Mouse (Mus musculus) urinary bladder, adult 2 months (tissue): ENCODE measurements around the gene Sbp. TPM values are rescaled to one million over a fixed set of nuclear protein-coding genes. Genes with fewer than 3 reads are reported as not detected.

Experiments used
- DNase-seq: peaks from one replicate; pipeline ENCODE4 v3.0.0; 2022; ENCODE audit warnings: low spot score
- polyA plus RNA-seq: library from polyadenylated mRNA; depleted of rRNA; stranded (reverse); fragments of >200 nt; gene quantifications from 2 replicates; pipeline ENCODE4 v1.2.3, GENCODE M21; 2012; rRNA removed

Sbp gene
- polyA plus RNA-seq, 1 experiment: not detected

DNA sequence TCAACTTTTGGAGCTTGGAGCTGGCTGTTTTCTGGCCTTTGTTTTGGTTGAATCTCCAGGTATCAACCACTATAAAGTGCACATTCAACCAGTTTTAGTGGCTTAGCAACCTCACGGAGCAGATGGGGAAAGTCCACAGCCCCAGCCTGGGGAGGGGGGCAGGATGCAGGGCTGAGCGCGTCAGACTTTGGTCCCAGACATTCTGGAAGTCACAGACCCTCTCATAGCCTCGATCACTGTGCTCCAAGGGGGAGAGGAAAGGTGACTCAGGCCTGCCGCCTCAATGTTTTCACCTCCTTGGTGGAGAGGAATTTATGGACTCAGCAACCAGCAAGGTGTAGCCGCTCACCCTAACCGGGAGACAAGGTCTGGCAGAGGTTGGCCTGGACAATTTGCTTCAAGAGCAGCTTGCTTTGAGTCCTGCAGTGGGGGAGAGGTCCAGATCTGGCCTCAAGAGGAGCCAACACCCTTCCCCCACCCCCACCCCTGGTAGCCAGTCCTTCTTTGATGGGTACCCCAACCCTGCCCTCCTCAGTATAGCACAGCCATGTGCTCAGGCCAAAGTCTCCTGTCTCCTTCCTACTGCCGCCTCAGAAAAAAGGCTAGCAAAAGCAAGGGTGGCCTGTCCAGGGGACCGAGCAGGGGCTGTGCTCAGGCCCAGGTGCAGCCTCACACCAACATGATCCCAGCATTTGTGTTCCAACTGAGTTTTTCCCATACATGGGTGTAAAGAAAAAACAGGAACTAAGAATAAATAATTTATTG, 51.5 kb downstream of the Sbp start:
- no peak for DNase-seq

DNA sequence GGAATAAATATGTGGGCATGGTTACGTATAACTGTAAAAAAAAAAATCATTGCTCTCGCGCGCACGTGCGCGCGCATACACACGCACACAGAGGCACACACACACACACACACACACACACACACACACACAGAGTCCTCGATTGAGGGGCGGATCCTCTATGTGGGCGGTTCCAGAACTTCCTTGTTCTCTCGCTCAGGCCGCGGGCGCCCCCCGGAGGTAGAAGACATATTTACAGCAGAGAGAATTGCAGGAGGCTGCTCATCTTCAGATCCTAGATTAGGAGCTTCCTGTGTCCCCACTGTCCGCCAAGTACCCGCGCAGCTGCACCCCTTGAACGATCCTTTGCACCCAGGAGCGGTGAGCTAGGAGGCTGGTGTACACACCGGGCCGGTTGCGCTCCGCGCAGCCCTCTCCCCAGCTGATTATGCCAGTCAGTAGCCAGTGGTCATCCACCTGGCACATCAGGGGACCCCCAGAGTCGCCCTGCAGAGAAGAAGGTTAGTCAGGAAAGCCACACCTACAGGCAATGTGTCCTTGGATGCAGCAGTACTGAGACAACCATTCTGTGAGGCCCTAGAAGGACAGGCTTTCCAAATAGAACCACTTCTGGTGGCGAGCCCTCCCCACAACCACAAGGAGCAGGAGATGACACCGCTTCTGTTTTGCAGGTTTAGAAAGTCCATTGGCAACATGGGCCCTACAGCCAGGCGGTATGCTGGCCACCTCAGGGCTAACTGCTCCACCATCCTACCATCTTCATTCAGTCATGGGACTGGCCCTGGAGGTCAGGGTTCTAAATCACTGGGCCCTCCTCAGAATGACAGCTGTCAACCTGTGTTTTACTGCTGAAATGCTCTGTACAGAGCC, 52.3 kb downstream of the Sbp start:
- peak; percentile 83 for DNase-seq

DNA sequence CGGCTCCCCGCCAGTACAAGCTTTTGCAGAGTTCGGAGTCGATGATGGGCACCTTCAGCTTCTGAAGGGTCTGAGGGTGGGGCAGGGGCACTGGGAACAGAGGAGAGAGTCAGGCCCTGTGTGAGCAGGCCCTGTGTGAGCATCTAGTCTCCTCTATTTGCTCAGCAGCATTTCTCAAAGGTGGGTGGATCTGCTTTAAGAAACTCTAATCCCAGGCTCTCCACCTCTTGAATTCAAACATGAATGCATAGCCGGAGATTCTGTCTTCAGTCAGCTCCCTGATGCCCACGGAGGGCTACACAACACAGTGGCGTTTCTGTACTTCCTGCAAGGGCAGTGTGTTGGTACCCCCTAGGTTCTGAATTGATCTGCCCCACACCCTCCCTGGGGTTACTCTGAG, 53.2 kb downstream of the Sbp start:
- no peak for DNase-seq

Other genes starting within 250 kb of the Sbp start
- 0.10 and 0.23 TPM in 2 replicates for gene 1520401A03Rik, start 218.9 kb upstream of the Sbp start, polyA plus RNA-seq
- 10.4 and 15.3 TPM in 2 replicates for gene Pkmyt1, start 215.3 kb upstream of the Sbp start, polyA plus RNA-seq
- gene Paqr4, start 200.8 kb upstream of the Sbp start, polyA plus RNA-seq: 12.8 and 13.0 TPM in 2 replicates
- gene Kremen2, start 195.8 kb upstream of the Sbp start, polyA plus RNA-seq: 0.04 and 0.11 TPM in 2 replicates
- 35.0 and 39.3 TPM in 2 replicates for gene Flywch1, start 170.1 kb upstream of the Sbp start, polyA plus RNA-seq
- gene Flywch2, start 155.6 kb upstream of the Sbp start, polyA plus RNA-seq: 9.0 and 13.2 TPM in 2 replicates
- 540 TPM in 2 replicates for gene Srrm2, start 151.1 kb upstream of the Sbp start, polyA plus RNA-seq
- 466 and 498 TPM in 2 replicates for gene Elob, start 112.5 kb upstream of the Sbp start, polyA plus RNA-seq
- gene Prss33, start 105.6 kb upstream of the Sbp start, polyA plus RNA-seq: not detected in 2 replicates
- gene Prss32, start 97.8 kb upstream of the Sbp start, polyA plus RNA-seq: 0.67 and 1.1 TPM in 2 replicates
- gene Prss41, start 97.5 kb upstream of the Sbp start, polyA plus RNA-seq: 0.04 and 0.28 TPM in 2 replicates
- not detected in 2 replicates for gene Prss21, start 73.6 kb upstream of the Sbp start, polyA plus RNA-seq
- not detected in 2 replicates for gene Dcpp1, start 60.8 kb upstream of the Sbp start, polyA plus RNA-seq
- not detected in 2 replicates for gene Dcpp2, start 60.8 kb upstream of the Sbp start, polyA plus RNA-seq
- not detected in 2 replicates for gene Dcpp3, start 24.2 kb upstream of the Sbp start, polyA plus RNA-seq
- not detected in 2 replicates for gene Sbpl, start 13.6 kb downstream of the Sbp start, polyA plus RNA-seq
- gene Prss30, start 38.9 kb downstream of the Sbp start, polyA plus RNA-seq: 0.25 and 0.87 TPM in 2 replicates
- 17.2 and 19.3 TPM in 2 replicates for gene Prss22, start 56.4 kb downstream of the Sbp start, polyA plus RNA-seq
- gene Prss27, start 96.5 kb downstream of the Sbp start, polyA plus RNA-seq: 13.2 and 21.8 TPM in 2 replicates
- 27.7 and 35.6 TPM in 2 replicates for gene Kctd5, start 131.8 kb downstream of the Sbp start, polyA plus RNA-seq
- gene Pdpk1, start 209.3 kb downstream of the Sbp start, polyA plus RNA-seq: 20.2 and 20.8 TPM in 2 replicates
- gene Amdhd2, start 222.1 kb downstream of the Sbp start, polyA plus RNA-seq: 24.7 and 29.2 TPM in 2 replicates
- gene Atp6v0c, start 228.0 kb downstream of the Sbp start, polyA plus RNA-seq: 460 and 497 TPM in 2 replicates